Mouse (Mus musculus) lung, adult 2 months (tissue): ENCODE measurements around the gene Map2k2. TPM values are rescaled to one million over a fixed set of nuclear protein-coding genes. Genes with fewer than 3 reads are reported as not detected.

Source experiments
- DNase-seq: peaks from one replicate; pipeline ENCODE4 v3.0.0; 2022
- H3K4me1 ChIP-seq: fragments of 200-500 bp; 2 replicates; pipeline ENCODE4 v1.6.1; 2011; ENCODE audit warnings: low read length; ENCODE audit not compliant: control insufficient read depth, insufficient read depth
- H3K4me3 ChIP-seq: fragments of 200-500 bp; replicated peaks from 2 replicates; pipeline ENCODE3; 2011; ENCODE audit warnings: low read depth, mild to moderate bottlenecking, control low read depth, low read length; ENCODE audit errors: extremely low read depth
- CTCF ChIP-seq: fragments of 200-500 bp; IDR thresholded peaks from 2 replicates; pipeline ENCODE4 v1.5.1; 2011; ENCODE audit warnings: mild to moderate bottlenecking, low read length, control low read depth; ENCODE audit not compliant: insufficient read depth
- POLR2A ChIP-seq: fragments of 200-500 bp; IDR thresholded peaks from 2 replicates; pipeline ENCODE4 v1.6.1; 2011; ENCODE audit warnings: low read depth, mild to moderate bottlenecking, control low read depth, low read length, borderline replicate concordance; ENCODE audit errors: extremely low read depth
- WGBS: fragments of 180-500 bp; shearing (Covaris S2); methylation state at CpG from one replicate; pipeline ENCODE4 v1.1.7; 2018; 5-methylcytosine and 5-hydroxymethylcytosine counted together
- polyA plus RNA-seq: library from polyadenylated mRNA; depleted of rRNA; stranded (reverse); fragments of >200 nt; gene quantifications from 2 replicates; pipeline ENCODE4 v1.2.3, GENCODE M21; 2012; rRNA removed

Map2k2 gene
- polyA plus RNA-seq, 1 experiment, result 147 TPM

- peak; percentile 70; the same call in 1 of the 2 replicates for TF ChIP-seq POLR2A
- TF ChIP-seq CTCF, result no peak
- Histone ChIP-seq H3K4me3 (peak within 1 kb of the TSS; percentile 83), H3K4me1 (peaks cover 15% of the 10 kb centered on the region)
- 7% methylated on average over 53 of the region's 53 CpGs for WGBS
- DNase-seq, result peak; percentile 93
Measured at GRCm38 (mm10) chr10:81182336-81183333, 76.9 kb downstream of the Map2k2 start, which contains the start of gene Dapk3. Dapk3 (plus strand) TSS chr10:81183005.

Other genes starting within 250 kb of the Map2k2 start
- gene Tmprss9, start 234.1 kb upstream of the Map2k2 start, polyA plus RNA-seq, result 0.06 and 0.07 TPM in 2 replicates
- gene Timm13, start 204.9 kb upstream of the Map2k2 start, polyA plus RNA-seq, result 157 and 196 TPM in 2 replicates
- gene Lmnb2, start 187.7 kb upstream of the Map2k2 start, polyA plus RNA-seq, result 9.4 and 11.3 TPM in 2 replicates
- gene Gadd45b, start 175.8 kb upstream of the Map2k2 start, polyA plus RNA-seq, result 103 and 120 TPM in 2 replicates
- 2.6 and 3.0 TPM in 2 replicates for gene Gng7, start 91.0 kb upstream of the Map2k2 start, polyA plus RNA-seq
- 0.03 TPM in 1 of 2 replicates, not detected in the other for gene Diras1, start 80.3 kb upstream of the Map2k2 start, polyA plus RNA-seq
- gene Slc39a3, start 68.5 kb upstream of the Map2k2 start, polyA plus RNA-seq, result 44.2 and 46.9 TPM in 2 replicates
- gene Sgta, start 45.7 kb upstream of the Map2k2 start, polyA plus RNA-seq, result 182 and 183 TPM in 2 replicates
- 31.7 and 59.6 TPM in 2 replicates for gene Thop1, start 35.9 kb upstream of the Map2k2 start, polyA plus RNA-seq
- gene Creb3l3, start 7.0 kb upstream of the Map2k2 start, polyA plus RNA-seq, result 0.15 and 0.47 TPM in 2 replicates
- gene Zbtb7a, start 29.3 kb downstream of the Map2k2 start, polyA plus RNA-seq, result 66.7 and 83.6 TPM in 2 replicates
- 33.0 and 40.0 TPM in 2 replicates for gene Pias4, start 62.0 kb downstream of the Map2k2 start, polyA plus RNA-seq
- gene Eef2, start 70.7 kb downstream of the Map2k2 start, polyA plus RNA-seq, result 1,377 and 1,420 TPM in 2 replicates
- 70.4 and 73.5 TPM in 2 replicates for gene Dapk3, start 77.1 kb downstream of the Map2k2 start, polyA plus RNA-seq
- not detected in 2 replicates for gene 4930442H23Rik, start 77.9 kb downstream of the Map2k2 start, polyA plus RNA-seq
- 0.28 and 0.59 TPM in 2 replicates for gene Nmrk2, start 96.1 kb downstream of the Map2k2 start, polyA plus RNA-seq
- 0.08 and 0.20 TPM in 2 replicates for gene Atcay, start 124.9 kb downstream of the Map2k2 start, polyA plus RNA-seq
- gene Zfr2, start 127.2 kb downstream of the Map2k2 start, polyA plus RNA-seq, result 8.9 and 10.0 TPM in 2 replicates
- 2.7 and 3.3 TPM in 2 replicates for gene Matk, start 147.0 kb downstream of the Map2k2 start, polyA plus RNA-seq
- 60.1 and 87.9 TPM in 2 replicates for gene Mrpl54, start 161.0 kb downstream of the Map2k2 start, polyA plus RNA-seq
- gene Apba3, start 161.0 kb downstream of the Map2k2 start, polyA plus RNA-seq, result 86.4 and 104 TPM in 2 replicates
- 27.6 and 27.7 TPM in 2 replicates for gene Tjp3, start 185.7 kb downstream of the Map2k2 start, polyA plus RNA-seq
- gene Pip5k1c, start 187.0 kb downstream of the Map2k2 start, polyA plus RNA-seq, result 103 and 104 TPM in 2 replicates
- gene Cactin, start 215.2 kb downstream of the Map2k2 start, polyA plus RNA-seq, result 30.5 and 36.7 TPM in 2 replicates
- gene Tbxa2r, start 222.8 kb downstream of the Map2k2 start, polyA plus RNA-seq, result 39.9 and 44.0 TPM in 2 replicates
- gene Gipc3, start 237.4 kb downstream of the Map2k2 start, polyA plus RNA-seq, result 10.3 and 11.2 TPM in 2 replicates
- gene Hmg20b, start 244.6 kb downstream of the Map2k2 start, polyA plus RNA-seq, result 106 and 134 TPM in 2 replicates